Mouse (Mus musculus): Measurements from ENCODE around the gene Col18a1.

Col18a1 gene

GRCm38 (mm10) chr10:77133951-77134806, 32.2 kb downstream of the Col18a1 start:
- no peak for DNase-seq

- no peak for DNase-seq
Measured at GRCm38 (mm10) chr10:77132118-77132517, 34.2 kb downstream of the Col18a1 start.

GRCm38 (mm10) chr10:77131536-77131935, 34.8 kb downstream of the Col18a1 start:
- no peak for DNase-seq

GRCm38 (mm10) chr10:77130561-77131240, 35.6 kb downstream of the Col18a1 start:
- DNase-seq, result peak; percentile 93

GRCm38 (mm10) chr10:77129637-77130410, 36.5 kb downstream of the Col18a1 start:
- no peak for DNase-seq

GRCm38 (mm10) chr10:77127926-77128325, 38.4 kb downstream of the Col18a1 start:
- peak; percentile 97 for DNase-seq

GRCm38 (mm10) chr10:77126590-77126989, 39.8 kb downstream of the Col18a1 start:
- no peak for DNase-seq

GRCm38 (mm10) chr10:77125078-77125731, 41.1 kb downstream of the Col18a1 start:
- peak; percentile 82 for DNase-seq

- no peak for DNase-seq
Measured at GRCm38 (mm10) chr10:77123953-77124352, 42.4 kb downstream of the Col18a1 start.

- no peak for DNase-seq
Measured at GRCm38 (mm10) chr10:77121287-77122022, 44.9 kb downstream of the Col18a1 start.

- DNase-seq, result no peak
Measured at GRCm38 (mm10) chr10:77120501-77120900, 45.8 kb downstream of the Col18a1 start.

GRCm38 (mm10) chr10:77119437-77119836, 46.9 kb downstream of the Col18a1 start:
- DNase-seq, result peak; percentile 56

GRCm38 (mm10) chr10:77118361-77118760, 48.0 kb downstream of the Col18a1 start:
- DNase-seq, result peak; percentile 93

- no peak for DNase-seq
Measured at GRCm38 (mm10) chr10:77116537-77117455, 49.6 kb downstream of the Col18a1 start.

GRCm38 (mm10) chr10:77113489-77114240, 52.7 kb downstream of the Col18a1 start:
- no peak for DNase-seq

- DNase-seq, result no peak
Measured at GRCm38 (mm10) chr10:77111550-77112249, 54.6 kb downstream of the Col18a1 start.

- DNase-seq, result no peak
Measured at GRCm38 (mm10) chr10:77110843-77111242, 55.5 kb downstream of the Col18a1 start.

GRCm38 (mm10) chr10:77110010-77110409, 56.3 kb downstream of the Col18a1 start:
- DNase-seq, result peak; percentile 79

- DNase-seq, result no peak
Measured at GRCm38 (mm10) chr10:77108106-77108505, 58.2 kb downstream of the Col18a1 start.

Measured in kidney, adult 11 months (tissue).